Mouse (Mus musculus) layer of hippocampus, adult 2 months (tissue): ENCODE measurements around the gene Rab34. TPM values are rescaled to one million over a fixed set of nuclear protein-coding genes. Genes with fewer than 3 reads are reported as not detected.

Experiments
- DNase-seq, 2 experiments: peaks; one replicate each; pipeline ENCODE4 v3.0.0; 2022; ENCODE audit warnings: low spot score in 2 of 2
- H3K27ac ChIP-seq: fragments of 200-600 bp; 2 replicates; pipeline ENCODE4 v1.8.1; 2022
- H3K4me3 ChIP-seq: fragments of 200-600 bp; 2 replicates; pipeline ENCODE4 v1.8.1; 2022; ENCODE audit warnings: mild to moderate bottlenecking
- CTCF ChIP-seq: fragments of 200-600 bp; conservative IDR thresholded peaks from 2 replicates; pipeline ENCODE4 v1.8.1; 2022; ENCODE audit warnings: antibody characterized with exemption, mild to moderate bottlenecking, moderate library complexity
- total RNA-seq, 2 experiments: library from RNA; stranded (reverse); gene quantifications; 2 replicates each; pipeline ENCODE4 v1.2.3; 2021

The Rab34 gene
- total RNA-seq, 2 experiments from 2014 or later, result 33.3 TPM

- no peak for TF ChIP-seq CTCF
- H3K4me3 ChIP-seq, result no peak overlapping the region
- no peak for DNase-seq
- H3K27ac ChIP-seq, result no peak overlapping the region
Measured at GRCm38 (mm10) chr11:78167257-78167959, 20.8 kb upstream of the Rab34 start.

- no peak overlapping the region for H3K27ac ChIP-seq
- no peak for DNase-seq
- no peak overlapping the region for H3K4me3 ChIP-seq
- TF ChIP-seq CTCF, result no peak
Measured at GRCm38 (mm10) chr11:78168541-78169468, 19.4 kb upstream of the Rab34 start.

GRCm38 (mm10) chr11:78170306-78170705 is 17.9 kb upstream of the Rab34 start:
- no peak for TF ChIP-seq CTCF
- H3K4me3 ChIP-seq, result no peak overlapping the region
- DNase-seq, result no peak
- H3K27ac ChIP-seq, result no peak overlapping the region

- Histone ChIP-seq H3K4me3 (no peak overlapping the region), H3K27ac (no peak overlapping the region)
- DNase-seq, result no peak
- TF ChIP-seq CTCF, result peak; percentile 56
Measured at GRCm38 (mm10) chr11:78171328-78171727, 16.9 kb upstream of the Rab34 start.

- H3K27ac ChIP-seq, result no peak overlapping the region
- DNase-seq, result no peak
- TF ChIP-seq CTCF, result peak; percentile 50
Measured at GRCm38 (mm10) chr11:78172034-78172747, 16.0 kb upstream of the Rab34 start.

GRCm38 (mm10) chr11:78172748-78173383 is 15.4 kb upstream of the Rab34 start:
- DNase-seq, result no peak
- TF ChIP-seq CTCF, result no peak
- no peak overlapping the region for H3K27ac ChIP-seq
- H3K4me3 ChIP-seq, result no peak overlapping the region

More at GRCm38 (mm10) chr11:78172034-78172747, 16.0 kb upstream of the Rab34 start:
- H3K4me3 ChIP-seq, result no peak overlapping the region

GRCm38 (mm10) chr11:78174506-78174905 is 13.7 kb upstream of the Rab34 start:
- DNase-seq, result no peak
- H3K27ac ChIP-seq, result no peak overlapping the region
- H3K4me3 ChIP-seq, result no peak overlapping the region
- TF ChIP-seq CTCF, result no peak

- peak overlapping the region; percentile 62 for H3K4me3 ChIP-seq
- H3K27ac ChIP-seq, result peak overlapping the region; percentile 82
- DNase-seq, result no peak
- peak; percentile 52 for TF ChIP-seq CTCF
Measured at GRCm38 (mm10) chr11:78175771-78176401, 12.3 kb upstream of the Rab34 start.

- peak; percentile 70 to 79 for DNase-seq
- Histone ChIP-seq H3K4me3 (peak within 1 kb of the TSS; percentile 62), H3K27ac (peak within 1 kb of the TSS; percentile 82)
- TF ChIP-seq CTCF, result no peak
Measured at GRCm38 (mm10) chr11:78176402-78176862, 11.8 kb upstream of the Rab34 start, which contains the start of the genes Nek8 and Tlcd1. Gene Nek8 (minus strand): TSS chr11:78176675. Gene Tlcd1 (plus strand): TSS chr11:78176711.

- no peak for DNase-seq
- H3K27ac ChIP-seq, result peak overlapping the region; percentile 82
Measured at GRCm38 (mm10) chr11:78176905-78177331, 11.3 kb upstream of the Rab34 start.

GRCm38 (mm10) chr11:78177437-78177836 is 10.8 kb upstream of the Rab34 start:
- H3K27ac ChIP-seq, result peak overlapping the region; percentile 82
- DNase-seq, result no peak
- no peak for TF ChIP-seq CTCF
- peak overlapping the region; percentile 62 for H3K4me3 ChIP-seq

More at GRCm38 (mm10) chr11:78176905-78177331, 11.3 kb upstream of the Rab34 start:
- peak overlapping the region; percentile 62 for H3K4me3 ChIP-seq
- no peak for TF ChIP-seq CTCF
